Mouse (Mus musculus) liver, adult 2 months (tissue): ENCODE measurements around the gene Fam189a1.

Experiments
- CTCF ChIP-seq: fragments of 200-500 bp; IDR thresholded peaks from 2 replicates; pipeline ENCODE4 v1.5.1; 2011; ENCODE audit warnings: low read depth, low read length, control low read depth
- POLR2A ChIP-seq: fragments of 200-500 bp; IDR thresholded peaks from 2 replicates; pipeline ENCODE4 v1.6.1; 2011; ENCODE audit warnings: low read length, control low read depth; ENCODE audit not compliant: insufficient read depth; ENCODE audit errors: extremely low read depth

GRCm38 (mm10) chr7:65116903-65117302 lies 39.5 kb downstream of the Fam189a1 start:
- TF ChIP-seq CTCF (no peak), POLR2A (no peak)
